Mouse (Mus musculus): ENCODE measurements around the gene Alyref2. TPM values are rescaled to one million over a fixed set of nuclear protein-coding genes. Genes with fewer than 3 reads are reported as not detected.
"Not testable (repeated sequence)": the region's sequence is repeated elsewhere in the genome, so short reads cannot be mapped to it uniquely, and the experiment has no call there.

Alyref2 gene
- 9.2 and 11.9 TPM in 2 replicates for total RNA-seq (2021)
- long read RNA-seq, transcript Alyref2-201 (1 exons, 1,273 nt) = major isoform, 7 of 7 reads
- long read RNA-seq, partial matches to known transcripts = 0 of 7 reads
- long read RNA-seq, other reads (novel, unspliced or antisense) = 0 of 7 reads

- peak; percentile 90 for DNase-seq
Observed at GRCm38 (mm10) chr1:171503250-171503591, at the start of gene Alyref2. TSS of gene Alyref2 (plus strand) at chr1:171503478.

GRCm38 (mm10) chr1:171454926-171455325 is 48.4 kb upstream of the Alyref2 start:
- no peak for DNase-seq

DNA sequence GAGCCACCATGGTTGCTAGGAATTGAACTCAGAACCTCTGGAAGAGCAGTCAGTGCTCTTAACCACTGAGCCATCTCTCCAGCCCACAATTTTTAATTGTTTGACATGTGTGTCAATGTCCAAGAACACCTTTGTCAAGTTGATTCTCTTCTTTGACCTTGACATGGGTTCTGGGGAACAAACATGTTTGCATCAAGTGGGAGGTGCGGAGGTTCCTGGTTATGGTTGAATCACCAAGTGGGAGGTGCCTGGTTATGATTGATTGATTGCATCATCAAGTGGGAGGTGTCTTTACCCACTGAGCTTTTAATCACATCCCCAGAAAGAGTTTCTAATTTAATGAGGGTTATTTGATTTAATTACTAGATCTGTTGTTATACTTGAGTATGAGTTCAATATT is 45.7 kb upstream of the Alyref2 start:
- DNase-seq = no peak

GRCm38 (mm10) chr1:171459791-171460190 is 43.5 kb upstream of the Alyref2 start:
- DNase-seq = no peak

GRCm38 (mm10) chr1:171460551-171461503 is 42.5 kb upstream of the Alyref2 start:
- no peak for DNase-seq

- no peak for DNase-seq
Observed at GRCm38 (mm10) chr1:171463133-171463532, 40.1 kb upstream of the Alyref2 start.

- no peak for DNase-seq
Observed at GRCm38 (mm10) chr1:171465749-171466412, 37.4 kb upstream of the Alyref2 start.

- DNase-seq = no peak
Observed at GRCm38 (mm10) chr1:171466565-171466964, 36.7 kb upstream of the Alyref2 start.

DNA sequence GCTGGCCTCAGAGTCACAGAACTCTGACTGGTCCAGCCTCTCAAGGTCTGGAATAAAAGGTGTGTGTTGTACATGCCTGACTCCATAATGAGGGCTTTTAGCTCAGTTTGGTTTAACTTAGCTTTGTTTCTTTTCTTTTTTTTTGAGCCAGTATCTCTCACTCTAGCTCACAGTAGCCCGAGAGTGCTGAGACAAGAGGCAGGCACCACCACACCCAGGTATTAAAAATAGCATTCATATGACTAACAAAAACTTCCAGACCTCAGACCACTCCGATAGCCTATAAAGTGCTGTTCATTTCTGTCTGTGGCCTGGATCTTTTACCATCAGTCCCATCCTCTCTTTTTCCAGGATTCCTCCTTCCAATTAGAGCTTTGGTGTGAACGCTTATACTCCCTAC is 33.6 kb upstream of the Alyref2 start:
- no peak for DNase-seq

DNA sequence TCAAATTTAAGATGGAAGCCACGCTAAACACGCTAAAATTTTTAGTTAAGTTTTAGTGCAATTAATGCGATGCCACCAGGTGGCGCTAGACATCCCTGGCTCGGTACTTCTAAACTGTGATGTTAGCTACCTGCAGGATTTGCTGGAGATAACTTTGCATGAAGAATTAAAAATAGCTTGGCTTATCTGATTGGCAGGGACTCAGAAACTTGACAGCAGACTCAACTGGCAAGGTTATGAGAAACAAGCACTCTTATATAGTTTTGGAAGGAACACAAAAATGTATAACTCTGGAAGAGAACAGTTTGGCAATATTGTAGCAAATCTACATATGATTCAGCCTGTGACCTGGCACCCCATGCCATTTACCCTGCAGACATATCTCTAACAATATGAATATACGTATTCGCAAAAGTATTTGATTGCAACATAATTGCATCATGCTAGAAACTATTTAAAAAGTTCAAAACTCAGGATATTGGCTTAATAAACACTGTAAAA is 32.9 kb upstream of the Alyref2 start:
- peak; percentile 71 for DNase-seq

GRCm38 (mm10) chr1:171470896-171471295 is 32.4 kb upstream of the Alyref2 start:
- peak; percentile 37 for DNase-seq

- DNase-seq = no peak
Observed at GRCm38 (mm10) chr1:171471452-171471851, 31.8 kb upstream of the Alyref2 start.

DNA sequence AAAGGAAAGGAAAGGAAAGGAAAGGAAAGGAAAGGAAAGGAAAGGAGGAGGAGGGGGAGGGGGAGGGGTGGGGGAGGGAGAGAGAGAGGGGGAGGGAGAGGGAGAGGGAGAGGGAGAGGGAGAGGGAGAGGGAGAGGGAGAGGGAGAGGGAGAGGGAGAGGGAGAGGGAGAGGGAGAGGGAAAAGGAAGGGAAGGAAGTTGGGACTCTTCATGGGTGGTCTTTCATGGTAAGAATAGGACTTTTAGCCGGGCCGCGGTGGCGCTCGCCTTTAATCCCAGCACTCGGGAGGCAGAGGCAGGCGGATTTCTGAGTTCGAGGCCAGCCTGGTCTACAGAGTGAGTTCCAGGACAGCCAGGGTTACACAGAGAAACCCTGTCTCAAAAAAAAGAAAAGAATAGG is 31.3 kb upstream of the Alyref2 start:
- DNase-seq = not testable (repeated sequence)

- DNase-seq = no peak
Observed at GRCm38 (mm10) chr1:171473506-171473905, 29.8 kb upstream of the Alyref2 start.

DNA sequence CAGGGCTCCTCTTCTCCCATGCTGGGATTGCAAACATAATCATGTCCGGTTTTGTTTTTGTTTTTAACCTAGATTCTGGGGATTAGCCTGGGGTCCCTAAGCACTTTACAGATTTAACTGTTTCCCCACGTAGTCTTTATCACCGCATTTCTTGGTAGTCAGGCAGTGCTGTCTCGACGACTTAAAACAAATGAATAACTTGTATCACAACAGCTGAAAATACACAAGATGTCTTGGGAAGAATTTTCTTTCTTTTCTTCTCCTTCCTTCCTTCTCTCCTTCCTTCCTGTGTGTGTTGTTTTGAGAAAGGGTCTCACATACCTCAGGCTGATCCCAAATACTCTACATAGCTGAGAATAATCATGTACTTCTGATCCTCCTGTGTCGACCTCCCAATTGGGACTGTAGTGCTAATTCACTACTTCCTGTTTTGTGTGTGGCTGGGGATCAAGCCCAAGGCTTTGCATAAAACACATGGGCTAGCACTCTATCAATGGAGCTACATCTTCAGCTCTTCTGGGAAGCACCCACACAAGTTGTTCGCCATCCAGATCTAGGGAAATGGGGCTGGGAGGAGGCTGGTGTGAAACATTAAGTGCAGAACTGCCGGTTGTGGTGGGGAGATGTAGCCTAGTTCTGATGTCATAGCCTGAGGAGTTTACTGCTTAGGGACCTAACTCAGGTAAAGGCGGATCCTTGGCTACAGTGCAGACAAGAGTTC is 29.2 kb upstream of the Alyref2 start:
- DNase-seq = no peak

- DNase-seq = no peak
Observed at GRCm38 (mm10) chr1:171477123-171477522, 26.2 kb upstream of the Alyref2 start.

- peak; percentile 15 for DNase-seq
Observed at GRCm38 (mm10) chr1:171477758-171478545, 25.3 kb upstream of the Alyref2 start.

DNA sequence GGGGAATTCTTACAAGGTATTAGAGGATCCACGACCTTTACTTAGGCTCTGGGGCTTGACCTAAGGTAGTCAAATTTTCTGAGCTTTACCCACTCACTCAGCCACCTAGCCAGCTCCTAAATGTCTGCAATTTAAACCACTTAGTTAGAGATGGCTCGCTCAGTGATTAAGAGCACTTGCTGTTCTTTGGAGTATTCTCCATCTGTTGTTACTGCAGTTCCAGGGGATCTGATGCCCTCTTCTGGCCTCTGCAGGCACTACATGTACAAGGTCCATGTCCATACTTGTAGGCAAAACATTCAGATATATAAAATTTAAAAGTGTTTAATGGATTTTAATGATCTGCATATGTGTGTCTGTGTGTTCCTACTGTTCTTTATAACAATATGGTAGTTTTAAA is 24.3 kb upstream of the Alyref2 start:
- DNase-seq = peak; percentile 73

DNA sequence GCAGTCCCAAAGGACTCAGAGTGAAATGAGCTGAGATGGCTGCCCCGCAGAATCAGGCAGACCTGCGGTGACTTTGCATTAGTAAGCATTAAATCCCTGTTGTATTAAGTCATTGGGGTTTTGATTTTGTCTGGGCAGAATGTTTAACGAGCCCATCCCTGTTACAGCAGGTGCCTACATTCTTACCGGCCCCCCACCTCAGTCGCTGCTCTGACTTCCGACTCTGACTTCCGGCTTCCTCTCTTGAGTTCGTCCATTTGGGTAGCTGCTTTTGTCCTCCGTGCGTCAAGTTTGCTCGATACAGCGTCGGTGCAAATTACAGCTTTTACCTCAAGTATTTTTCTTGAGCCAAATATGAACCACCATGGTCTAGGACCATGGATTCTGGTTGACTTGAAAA is 9.0 kb upstream of the Alyref2 start:
- no peak for DNase-seq

DNA sequence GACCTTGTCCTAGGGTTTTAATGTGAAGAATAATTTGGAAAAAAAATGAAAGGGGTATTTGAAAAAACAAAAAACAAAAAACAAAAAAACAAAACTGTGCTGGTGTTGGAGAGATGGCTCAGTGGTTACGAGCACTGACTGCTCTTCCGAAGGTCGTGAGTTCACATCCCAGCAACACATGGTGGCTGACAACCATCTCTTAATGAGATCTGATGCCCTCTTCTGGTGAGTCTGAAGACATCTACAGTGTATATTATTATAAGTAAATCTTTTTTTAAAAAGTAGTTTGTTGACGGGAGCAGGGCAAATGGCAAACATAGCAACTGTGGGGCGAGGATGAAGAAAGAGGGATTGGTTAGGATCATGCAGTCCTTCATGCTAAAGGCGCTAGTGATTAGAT is 7.9 kb upstream of the Alyref2 start:
- DNase-seq = no peak

DNA sequence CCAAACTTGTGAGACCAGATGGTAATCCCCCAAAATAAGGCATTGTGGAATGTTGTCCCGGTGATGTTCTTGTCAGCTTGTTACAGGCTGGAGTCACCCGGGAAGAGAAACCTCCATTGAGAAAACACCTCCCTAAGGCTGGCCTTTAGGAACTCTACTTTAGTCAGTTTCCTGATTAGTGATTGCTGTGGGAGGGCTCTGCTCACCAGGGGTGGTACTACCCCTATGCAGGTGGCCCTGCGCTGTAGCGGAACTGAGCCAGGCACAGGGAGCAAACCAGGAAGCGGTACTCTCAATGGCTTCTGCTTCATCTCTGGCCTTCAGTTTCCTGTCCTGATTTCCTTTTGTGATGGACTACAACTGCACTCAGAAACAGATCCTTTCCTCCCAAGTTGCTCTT is 3.4 kb upstream of the Alyref2 start:
- DNase-seq = no peak

Measured in adrenal gland, postnatal 25 days (tissue).